Mouse (Mus musculus): ENCODE measurements around the gene Gstt4.

- TF ChIP-seq CHD1 (IDR thresholded peaks at IDR 0.05; ENCODE audit: low read depth, low read length) (no peak), CTCF (IDR thresholded peaks at IDR 0.05 in 2 of 3, conservative IDR thresholded peaks at IDR 0.05 in 1 of 3; ENCODE audit: control insufficient read depth in 1 of 3, insufficient read depth in 1 of 3, low read depth in 2 of 3, low read length in 3 of 3, poor library complexity in 1 of 3, severe bottlenecking in 1 of 3) (no peak), ZC3H11A (IDR thresholded peaks at IDR 0.05; ENCODE audit: low read depth, low read length) (no peak), MYC (IDR thresholded peaks at IDR 0.05; ENCODE audit: low read depth, low read length) (no peak), USF2 (IDR thresholded peaks at IDR 0.05; ENCODE audit: borderline replicate concordance in 1 of 2, insufficient read depth in 1 of 2, low read depth in 1 of 2, low read length in 2 of 2) (no peak), RCOR1 (IDR thresholded peaks at IDR 0.05; ENCODE audit: low read depth, low read length) (no peak), EP300 (IDR thresholded peaks at IDR 0.05; ENCODE audit: low read depth in 1 of 2, low read length in 2 of 2) (no peak), MAX (IDR thresholded peaks at IDR 0.05; ENCODE audit: low read length) (no peak), CHD2 (IDR thresholded peaks at IDR 0.05; ENCODE audit: low read length) (no peak), MAZ (IDR thresholded peaks at IDR 0.05; ENCODE audit: low read depth, low read length) (no peak), UBTF (IDR thresholded peaks at IDR 0.05; ENCODE audit: borderline replicate concordance, insufficient read depth, low read depth, low read length) (no peak), ZNF384 (IDR thresholded peaks at IDR 0.05; ENCODE audit: low read depth, low read length) (no peak), E2F4 (IDR thresholded peaks at IDR 0.05; ENCODE audit: borderline replicate concordance, low read depth, low read length) (no peak)
Observed at GRCm38 (mm10) chr10:75854096-75854495, 31.8 kb upstream of the Gstt4 start.
